Mouse (Mus musculus): Measurements from ENCODE around the gene Gtf2f2. TPM values are rescaled to one million over a fixed set of nuclear protein-coding genes. Genes with fewer than 3 reads are reported as not detected.
A peak's percentile ranks its signal among the peaks of the same experiment; 100 is the strongest.

Gtf2f2 gene
- polyA plus RNA-seq, 1 experiment from 2014 or later = 29.8 TPM

- H3K4me3 ChIP-seq (ENCODE audit: low read depth, low read length) = no peak overlapping the region
- H3K36me3 ChIP-seq (ENCODE audit: control insufficient read depth, insufficient read depth, low read length) = no peaks in the 10 kb centered on the region
- 82% methylated on average over 1 of the region's 1 CpGs for WGBS
- no peaks in the 10 kb centered on the region for H3K9me3 ChIP-seq (ENCODE audit: control insufficient read depth, low read length)
- no peaks in the 10 kb centered on the region for H3K4me1 ChIP-seq (ENCODE audit: control insufficient read depth, insufficient read depth, low read length)
- no peak for DNase-seq (ENCODE audit: low spot score)
- no peak overlapping the region for H3K27ac ChIP-seq (replicated peaks; ENCODE audit: low read depth, low read length)
- no peak for ATAC-seq (ENCODE audit: low read depth)
- no peak overlapping the region for H3K9ac ChIP-seq (ENCODE audit: low read depth, low read length)
- no peak overlapping the region for H3K4me2 ChIP-seq (ENCODE audit: low read depth, low read length)
- H3K27me3 ChIP-seq (replicated peaks; ENCODE audit: control insufficient read depth, insufficient read depth, low read length) = no peaks in the 10 kb centered on the region
Observed at GRCm38 (mm10) chr14:75923314-75924052, 87.2 kb downstream of the Gtf2f2 start.

GRCm38 (mm10) chr14:75912665-75913064, 98.0 kb downstream of the Gtf2f2 start:
- Histone ChIP-seq H3K27ac (replicated peaks; ENCODE audit: low read depth, low read length) (no peak overlapping the region), H3K36me3 (ENCODE audit: control insufficient read depth, insufficient read depth, low read length) (no peaks in the 10 kb centered on the region; the same call in 1 of the 2 replicates), H3K4me3 (ENCODE audit: low read depth, low read length) (no peak overlapping the region), H3K4me2 (ENCODE audit: low read depth, low read length) (no peak overlapping the region), H3K9ac (ENCODE audit: low read depth, low read length) (no peak overlapping the region), H3K9me3 (ENCODE audit: control insufficient read depth, low read length) (no peaks in the 10 kb centered on the region), H3K4me1 (ENCODE audit: control insufficient read depth, insufficient read depth, low read length) (no peaks in the 10 kb centered on the region), H3K27me3 (replicated peaks; ENCODE audit: control insufficient read depth, insufficient read depth, low read length) (no peaks in the 10 kb centered on the region)
- DNase-seq (ENCODE audit: low spot score) = no peak
- no peak for ATAC-seq (ENCODE audit: low read depth)
- WGBS = 95% methylated on average over 2 of the region's 2 CpGs

- Histone ChIP-seq H3K9me3 (ENCODE audit: control insufficient read depth, low read length) (no peaks in the 10 kb centered on the region), H3K36me3 (ENCODE audit: control insufficient read depth, insufficient read depth, low read length) (no peaks in the 10 kb centered on the region; the same call in 1 of the 2 replicates), H3K9ac (ENCODE audit: low read depth, low read length) (no peak overlapping the region), H3K4me3 (ENCODE audit: low read depth, low read length) (no peak overlapping the region), H3K4me1 (ENCODE audit: control insufficient read depth, insufficient read depth, low read length) (no peaks in the 10 kb centered on the region), H3K27me3 (replicated peaks; ENCODE audit: control insufficient read depth, insufficient read depth, low read length) (no peaks in the 10 kb centered on the region), H3K27ac (replicated peaks; ENCODE audit: low read depth, low read length) (no peak overlapping the region), H3K4me2 (ENCODE audit: low read depth, low read length) (no peak overlapping the region)
- ATAC-seq (ENCODE audit: low read depth) = no peak
- no peak for DNase-seq (ENCODE audit: low spot score)
- WGBS = 85% methylated on average over 6 of the region's 6 CpGs
Observed at GRCm38 (mm10) chr14:75911968-75912367, 98.7 kb downstream of the Gtf2f2 start.

GRCm38 (mm10) chr14:75906931-75907330, 103.7 kb downstream of the Gtf2f2 start:
- DNase-seq (ENCODE audit: low spot score) (no peak), ATAC-seq (ENCODE audit: low read depth) (no peak)
- H3K4me2 ChIP-seq (ENCODE audit: low read depth, low read length) = no peak overlapping the region
- H3K4me3 ChIP-seq (ENCODE audit: low read depth, low read length) = no peak overlapping the region
- 94% methylated on average over 8 of the region's 8 CpGs for WGBS
- no peaks in the 10 kb centered on the region for H3K27me3 ChIP-seq (replicated peaks; ENCODE audit: control insufficient read depth, insufficient read depth, low read length)
- H3K36me3 ChIP-seq (ENCODE audit: control insufficient read depth, insufficient read depth, low read length) = peaks cover 19% of the 10 kb centered on the region
- 0 out of 2 replicates have a peak, but pooled peaks cover 4% of the 10 kb centered on the region for H3K4me1 ChIP-seq (ENCODE audit: control insufficient read depth, insufficient read depth, low read length)
- H3K9me3 ChIP-seq (ENCODE audit: control insufficient read depth, low read length) = no peaks in the 10 kb centered on the region
- H3K27ac ChIP-seq (replicated peaks; ENCODE audit: low read depth, low read length) = no peak overlapping the region
- H3K9ac ChIP-seq (ENCODE audit: low read depth, low read length) = no peak overlapping the region

- Histone ChIP-seq H3K9ac (ENCODE audit: low read depth, low read length) (no peak overlapping the region), H3K4me1 (ENCODE audit: control insufficient read depth, insufficient read depth, low read length) (0 out of 2 replicates have a peak, but pooled peaks cover 4% of the 10 kb centered on the region), H3K9me3 (ENCODE audit: control insufficient read depth, low read length) (no peaks in the 10 kb centered on the region), H3K36me3 (ENCODE audit: control insufficient read depth, insufficient read depth, low read length) (peaks cover 19% of the 10 kb centered on the region), H3K4me2 (ENCODE audit: low read depth, low read length) (no peak overlapping the region), H3K27ac (replicated peaks; ENCODE audit: low read depth, low read length) (no peak overlapping the region), H3K4me3 (ENCODE audit: low read depth, low read length) (no peak overlapping the region), H3K27me3 (replicated peaks; ENCODE audit: control insufficient read depth, insufficient read depth, low read length) (no peaks in the 10 kb centered on the region)
- WGBS = 93% methylated on average over 3 of the region's 3 CpGs
- ATAC-seq (ENCODE audit: low read depth) = no peak
- DNase-seq (ENCODE audit: low spot score) = no peak
Observed at GRCm38 (mm10) chr14:75904972-75905371, 105.7 kb downstream of the Gtf2f2 start.

- peaks cover 19% of the 10 kb centered on the region for H3K36me3 ChIP-seq (ENCODE audit: control insufficient read depth, insufficient read depth, low read length)
- no peak overlapping the region for H3K9ac ChIP-seq (ENCODE audit: low read depth, low read length)
- WGBS = 91% methylated on average over 3 of the region's 3 CpGs
- no peak overlapping the region for H3K4me2 ChIP-seq (ENCODE audit: low read depth, low read length)
- H3K9me3 ChIP-seq (ENCODE audit: control insufficient read depth, low read length) = no peaks in the 10 kb centered on the region
- H3K27ac ChIP-seq (replicated peaks; ENCODE audit: low read depth, low read length) = no peak overlapping the region
- H3K4me3 ChIP-seq (ENCODE audit: low read depth, low read length) = no peak overlapping the region
- ATAC-seq (ENCODE audit: low read depth) = no peak
- H3K4me1 ChIP-seq (ENCODE audit: control insufficient read depth, insufficient read depth, low read length) = 0 out of 2 replicates have a peak, but pooled peaks cover 4% of the 10 kb centered on the region
- no peaks in the 10 kb centered on the region for H3K27me3 ChIP-seq (replicated peaks; ENCODE audit: control insufficient read depth, insufficient read depth, low read length)
- DNase-seq (ENCODE audit: low spot score) = no peak
Observed at GRCm38 (mm10) chr14:75903131-75903530, 107.5 kb downstream of the Gtf2f2 start.

- 68% methylated on average over 2 of the region's 2 CpGs for WGBS
- DNase-seq (ENCODE audit: low spot score) = peak; percentile 55
- Histone ChIP-seq H3K4me3 (ENCODE audit: low read depth, low read length) (no peak overlapping the region), H3K4me2 (ENCODE audit: low read depth, low read length) (no peak overlapping the region), H3K27ac (replicated peaks; ENCODE audit: low read depth, low read length) (no peak overlapping the region), H3K27me3 (replicated peaks; ENCODE audit: control insufficient read depth, insufficient read depth, low read length) (no peaks in the 10 kb centered on the region), H3K9me3 (ENCODE audit: control insufficient read depth, low read length) (no peaks in the 10 kb centered on the region), H3K9ac (ENCODE audit: low read depth, low read length) (no peak overlapping the region), H3K36me3 (ENCODE audit: control insufficient read depth, insufficient read depth, low read length) (peaks cover 19% of the 10 kb centered on the region), H3K4me1 (ENCODE audit: control insufficient read depth, insufficient read depth, low read length) (0 out of 2 replicates have a peak, but pooled peaks cover 4% of the 10 kb centered on the region)
- no peak for ATAC-seq (ENCODE audit: low read depth)
Observed at GRCm38 (mm10) chr14:75902013-75902412, 108.7 kb downstream of the Gtf2f2 start.

GRCm38 (mm10) chr14:75900793-75901499, 109.7 kb downstream of the Gtf2f2 start:
- Histone ChIP-seq H3K4me2 (ENCODE audit: low read depth, low read length) (no peak overlapping the region), H3K4me1 (ENCODE audit: control insufficient read depth, insufficient read depth, low read length) (0 out of 2 replicates have a peak, but pooled peaks cover 4% of the 10 kb centered on the region), H3K36me3 (ENCODE audit: control insufficient read depth, insufficient read depth, low read length) (peaks cover 21% of the 10 kb centered on the region), H3K27ac (replicated peaks; ENCODE audit: low read depth, low read length) (no peak overlapping the region), H3K4me3 (ENCODE audit: low read depth, low read length) (no peak overlapping the region), H3K9me3 (ENCODE audit: control insufficient read depth, low read length) (no peaks in the 10 kb centered on the region), H3K27me3 (replicated peaks; ENCODE audit: control insufficient read depth, insufficient read depth, low read length) (no peaks in the 10 kb centered on the region), H3K9ac (ENCODE audit: low read depth, low read length) (no peak overlapping the region)
- DNase-seq (ENCODE audit: low spot score) (peak; percentile 27), ATAC-seq (ENCODE audit: low read depth) (peak; percentile 49; the same call in 1 of the 2 replicates)
- 45% methylated on average over 5 of the region's 5 CpGs for WGBS

Measured in embryonic facial prominence, embryonic 14.5 days (tissue).